Mouse (Mus musculus): ENCODE measurements around the gene Myl6. TPM values are rescaled to one million over a fixed set of nuclear protein-coding genes. Genes with fewer than 3 reads are reported as not detected.

The Myl6 gene
- polyA plus RNA-seq, 1 experiment from 2014 or later = 1,001 TPM

DNA sequence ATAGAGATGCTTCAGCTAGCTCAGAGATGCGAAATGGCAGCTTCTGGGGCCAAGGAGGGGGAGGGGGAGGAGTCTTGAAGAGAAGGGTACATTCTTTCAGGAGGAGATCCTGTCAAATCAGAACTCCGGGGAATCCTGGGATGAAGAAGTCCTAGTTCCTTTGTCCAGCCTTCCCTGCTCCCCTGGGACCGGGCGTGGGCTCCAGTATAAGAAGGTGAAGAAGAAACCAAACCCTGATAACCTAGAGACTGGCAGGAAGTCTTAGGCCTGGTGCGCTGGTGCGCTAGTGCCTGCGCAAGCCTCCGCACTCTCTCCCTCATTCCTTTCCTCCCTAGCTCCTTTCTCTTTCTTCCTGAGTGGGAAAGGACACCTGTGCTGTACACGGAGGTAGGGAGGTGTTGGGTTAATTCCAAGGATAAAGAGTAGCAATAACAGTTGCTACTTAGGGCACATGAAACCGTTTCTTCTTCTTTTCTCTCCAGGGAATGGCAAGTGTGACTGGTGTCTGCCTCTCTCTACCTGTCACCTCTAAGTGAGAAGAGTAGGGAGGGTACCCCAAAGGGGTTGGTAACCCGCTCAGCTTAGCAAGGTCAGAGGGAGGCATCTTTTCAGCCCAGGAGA is 30.3 kb upstream of the Myl6 start:
- H3K9me3 ChIP-seq = no peaks in the 10 kb centered on the region
- 0 out of 2 replicates have a peak overlapping the region, but pooled peaks have one; percentile 84 for H3K27ac ChIP-seq
- peaks cover 19% of the 10 kb centered on the region for H3K4me1 ChIP-seq
- H3K27me3 ChIP-seq = peaks cover 28% of the 10 kb centered on the region
- H3K4me3 ChIP-seq = peak overlapping the region; percentile 86
- peak overlapping the region; percentile 98 for H3K4me2 ChIP-seq
- H3K36me3 ChIP-seq = peaks cover 32% of the 10 kb centered on the region
- WGBS = 8% methylated on average over 11 of the region's 11 CpGs
- H3K9ac ChIP-seq = peak overlapping the region; percentile 82
- no peak for ATAC-seq (ENCODE audit: insufficient number of reproducible peaks, insufficient read depth, low FRiP score, low TSS enrichment, low read depth)

DNA sequence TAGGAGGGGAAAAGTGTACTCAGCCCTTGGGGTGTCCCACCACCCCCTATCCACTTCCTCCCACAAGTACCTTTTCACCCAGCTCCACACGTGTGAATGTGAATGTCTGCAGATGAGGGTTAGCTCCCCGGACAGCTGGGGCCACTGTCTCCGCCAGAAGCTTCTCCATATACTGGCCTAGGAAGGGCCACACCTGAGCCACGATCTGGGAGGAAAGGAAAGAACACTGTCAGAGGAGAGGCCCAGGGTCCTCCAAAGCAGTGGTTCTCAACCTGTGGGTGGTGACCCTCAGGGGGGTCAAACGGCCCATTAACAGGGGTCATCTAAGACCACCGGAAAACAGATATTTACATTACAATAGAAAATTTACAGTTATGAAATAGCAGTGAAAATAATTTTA is 28.4 kb upstream of the Myl6 start:
- H3K27me3 ChIP-seq = peaks cover 41% of the 10 kb centered on the region
- ATAC-seq (ENCODE audit: insufficient number of reproducible peaks, insufficient read depth, low FRiP score, low TSS enrichment, low read depth) = no peak
- H3K36me3 ChIP-seq = peaks cover 43% of the 10 kb centered on the region
- no peak overlapping the region for H3K27ac ChIP-seq
- H3K4me1 ChIP-seq = peaks cover 21% of the 10 kb centered on the region
- WGBS = 76% methylated on average over 6 of the region's 6 CpGs
- H3K9ac ChIP-seq = no peak overlapping the region
- H3K4me3 ChIP-seq = no peak overlapping the region
- H3K9me3 ChIP-seq = no peaks in the 10 kb centered on the region
- H3K4me2 ChIP-seq = no peak overlapping the region

- H3K27me3 ChIP-seq = peaks cover 54% of the 10 kb centered on the region
- no peak for ATAC-seq (ENCODE audit: insufficient number of reproducible peaks, insufficient read depth, low FRiP score, low TSS enrichment, low read depth)
- WGBS = 82% methylated on average over 16 of the region's 16 CpGs
Observed at GRCm38 (mm10) chr10:128520591-128520990, 26.6 kb upstream of the Myl6 start.

DNA sequence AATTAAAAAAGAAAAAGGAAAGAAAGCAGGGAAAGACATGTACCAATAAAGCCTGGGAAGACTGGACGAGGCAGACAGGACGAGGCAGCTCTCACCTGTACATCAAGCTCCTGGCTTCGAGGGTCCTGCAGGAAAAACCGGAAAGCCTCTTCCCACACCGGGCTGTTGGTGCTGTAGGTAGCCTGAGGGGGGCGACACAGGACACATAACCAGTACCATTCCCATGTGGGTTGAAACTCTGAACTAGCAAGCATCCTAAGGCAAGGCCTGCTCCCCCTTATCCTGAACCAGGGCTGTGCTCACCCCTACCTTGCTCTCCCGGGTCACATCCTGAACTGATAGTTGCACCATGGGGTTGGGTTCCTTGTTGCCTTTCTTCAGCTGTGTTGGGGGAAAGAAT is 24.9 kb upstream of the Myl6 start:
- Histone ChIP-seq H3K27ac (no peak overlapping the region), H3K4me2 (no peak overlapping the region), H3K9me3 (no peaks in the 10 kb centered on the region), H3K27me3 (peaks cover 48% of the 10 kb centered on the region), H3K9ac (no peak overlapping the region), H3K4me3 (no peak overlapping the region), H3K36me3 (peaks cover 63% of the 10 kb centered on the region), H3K4me1 (peaks cover 10% of the 10 kb centered on the region)
- 74% methylated on average over 7 of the region's 7 CpGs for WGBS
- ATAC-seq (ENCODE audit: insufficient number of reproducible peaks, insufficient read depth, low FRiP score, low TSS enrichment, low read depth) = no peak

More at GRCm38 (mm10) chr10:128520591-128520990, 26.6 kb upstream of the Myl6 start:
- H3K4me2 ChIP-seq = no peak overlapping the region
- no peak overlapping the region for H3K27ac ChIP-seq
- H3K36me3 ChIP-seq = peaks cover 56% of the 10 kb centered on the region
- H3K9me3 ChIP-seq = no peaks in the 10 kb centered on the region
- H3K9ac ChIP-seq = no peak overlapping the region
- peaks cover 22% of the 10 kb centered on the region for H3K4me1 ChIP-seq
- no peak overlapping the region for H3K4me3 ChIP-seq

DNA sequence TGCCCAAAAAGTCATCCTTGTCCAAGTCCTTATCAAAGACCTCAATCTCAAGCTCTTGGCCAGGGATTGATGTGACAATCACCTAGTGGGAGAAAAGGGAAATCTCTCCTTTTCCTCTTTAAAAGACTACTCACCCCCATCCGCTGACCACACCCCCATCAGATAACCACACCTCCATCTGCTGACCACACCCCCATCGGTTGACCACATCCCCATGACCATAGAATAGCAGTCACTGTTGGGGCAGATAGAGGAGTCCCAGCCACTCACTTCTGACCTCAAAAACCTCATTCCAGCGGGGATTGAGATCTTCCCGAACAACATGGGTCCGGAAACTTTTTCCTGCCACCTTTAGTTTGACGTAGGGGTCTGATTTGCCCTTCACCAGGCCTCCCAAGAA is 22.7 kb upstream of the Myl6 start:
- Histone ChIP-seq H3K27me3 (peaks cover 36% of the 10 kb centered on the region), H3K4me3 (no peak overlapping the region), H3K36me3 (peaks cover 64% of the 10 kb centered on the region), H3K9me3 (no peaks in the 10 kb centered on the region), H3K4me1 (peaks cover 9% of the 10 kb centered on the region; the same call in 1 of the 2 replicates), H3K4me2 (no peak overlapping the region), H3K9ac (no peak overlapping the region), H3K27ac (no peak overlapping the region)
- no peak for ATAC-seq (ENCODE audit: insufficient number of reproducible peaks, insufficient read depth, low FRiP score, low TSS enrichment, low read depth)
- WGBS = 27% methylated on average over 6 of the region's 6 CpGs

- no peaks in the 10 kb centered on the region for H3K9me3 ChIP-seq
- no peak overlapping the region for H3K9ac ChIP-seq
- WGBS = 13% methylated on average over 20 of the region's 20 CpGs
- H3K27me3 ChIP-seq = peaks cover 36% of the 10 kb centered on the region
- H3K4me3 ChIP-seq = 0 out of 2 replicates have a peak overlapping the region, but pooled peaks have one; percentile 11
- H3K27ac ChIP-seq = no peak overlapping the region
- peak overlapping the region; percentile 45 for H3K4me2 ChIP-seq
- H3K4me1 ChIP-seq = peaks cover 9% of the 10 kb centered on the region; the same call in 1 of the 2 replicates
- H3K36me3 ChIP-seq = peaks cover 64% of the 10 kb centered on the region
- ATAC-seq (ENCODE audit: insufficient number of reproducible peaks, insufficient read depth, low FRiP score, low TSS enrichment, low read depth) = peak; percentile 52; the same call in 1 of the 2 replicates
Observed at GRCm38 (mm10) chr10:128516029-128516428, 22.1 kb upstream of the Myl6 start.

DNA sequence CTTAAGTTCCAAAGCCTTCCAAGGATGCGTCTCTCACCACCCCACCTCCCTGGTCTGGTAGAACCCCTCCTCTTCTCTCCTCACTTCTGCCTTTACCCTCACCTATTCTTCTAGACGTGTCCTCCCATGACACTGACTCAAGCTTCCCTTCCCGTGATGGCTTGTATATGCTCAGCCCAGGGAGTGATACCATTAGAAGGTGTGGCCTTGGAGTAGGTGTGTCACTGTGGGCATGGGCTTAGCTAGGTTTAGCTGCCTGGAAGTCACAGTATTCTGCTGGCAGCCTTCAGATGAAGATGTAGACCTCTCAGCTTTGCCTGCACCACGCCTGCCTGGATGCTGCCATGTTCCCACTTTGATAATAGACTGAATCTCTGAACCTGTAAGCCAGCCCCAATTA is 21.1 kb upstream of the Myl6 start:
- WGBS = 82% methylated on average over 4 of the region's 4 CpGs
- peaks cover 36% of the 10 kb centered on the region for H3K27me3 ChIP-seq
- no peak overlapping the region for H3K9ac ChIP-seq
- no peaks in the 10 kb centered on the region for H3K9me3 ChIP-seq
- H3K4me3 ChIP-seq = no peak overlapping the region
- peaks cover 62% of the 10 kb centered on the region for H3K36me3 ChIP-seq
- no peak overlapping the region for H3K4me2 ChIP-seq
- H3K27ac ChIP-seq = no peak overlapping the region
- peaks cover 9% of the 10 kb centered on the region; the same call in 1 of the 2 replicates for H3K4me1 ChIP-seq
- no peak for ATAC-seq (ENCODE audit: insufficient number of reproducible peaks, insufficient read depth, low FRiP score, low TSS enrichment, low read depth)

DNA sequence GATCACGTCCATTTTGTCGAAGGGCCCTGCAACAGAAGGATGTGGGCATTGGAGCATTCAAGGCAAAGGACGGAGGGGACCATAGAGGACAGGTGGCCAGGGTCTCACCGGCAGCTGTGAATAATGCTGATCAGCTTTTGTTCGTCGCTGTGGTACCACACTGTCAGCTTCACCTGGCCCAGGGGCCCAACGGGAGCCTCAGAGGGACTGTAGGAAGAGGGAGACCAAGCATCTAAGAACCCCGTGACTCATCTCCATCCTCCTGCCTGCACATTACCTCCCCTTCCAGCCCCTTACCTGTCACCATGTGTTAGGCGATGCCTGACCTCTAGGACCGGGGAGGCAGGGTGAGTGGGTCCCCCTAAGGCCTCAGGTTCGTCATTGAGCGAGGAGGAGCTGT is 17.8 kb upstream of the Myl6 start:
- no peak overlapping the region for H3K27ac ChIP-seq
- ATAC-seq (ENCODE audit: insufficient number of reproducible peaks, insufficient read depth, low FRiP score, low TSS enrichment, low read depth) = no peak
- peaks cover 14% of the 10 kb centered on the region for H3K27me3 ChIP-seq
- 0 out of 2 replicates have a peak overlapping the region, but pooled peaks have one; percentile 22 for H3K9ac ChIP-seq
- 0 out of 2 replicates have a peak, but pooled peaks cover 5% of the 10 kb centered on the region for H3K4me1 ChIP-seq
- peaks cover 48% of the 10 kb centered on the region for H3K36me3 ChIP-seq
- no peak overlapping the region for H3K4me3 ChIP-seq
- no peak overlapping the region for H3K4me2 ChIP-seq
- no peaks in the 10 kb centered on the region for H3K9me3 ChIP-seq
- WGBS = 80% methylated on average over 12 of the region's 12 CpGs

DNA sequence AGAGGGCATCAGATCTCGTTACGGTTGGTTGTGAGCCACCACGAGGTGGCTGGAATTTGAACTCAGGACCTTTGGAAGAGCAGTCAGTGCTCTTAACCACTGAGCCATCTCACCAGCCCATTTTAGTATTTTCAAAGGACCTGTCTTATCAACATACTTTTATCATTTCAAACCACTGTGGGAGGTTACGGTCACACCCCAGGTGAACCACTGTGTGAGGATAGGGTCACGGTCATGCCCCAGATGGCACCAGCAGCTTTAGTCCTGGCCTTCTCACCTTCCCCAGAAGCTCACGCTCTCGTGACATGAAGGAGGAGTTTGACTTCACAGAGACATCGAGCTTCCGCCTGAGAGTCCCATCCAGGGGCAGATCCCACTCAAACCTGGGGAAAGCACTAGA is 17.2 kb upstream of the Myl6 start:
- Histone ChIP-seq H3K27ac (no peak overlapping the region), H3K9me3 (no peaks in the 10 kb centered on the region), H3K27me3 (peaks cover 9% of the 10 kb centered on the region), H3K9ac (no peak overlapping the region), H3K36me3 (peaks cover 45% of the 10 kb centered on the region), H3K4me3 (no peak overlapping the region), H3K4me2 (no peak overlapping the region), H3K4me1 (0 out of 2 replicates have a peak, but pooled peaks cover 4% of the 10 kb centered on the region)
- WGBS = 89% methylated on average over 9 of the region's 9 CpGs
- ATAC-seq (ENCODE audit: insufficient number of reproducible peaks, insufficient read depth, low FRiP score, low TSS enrichment, low read depth) = no peak

- Histone ChIP-seq H3K36me3 (peaks cover 37% of the 10 kb centered on the region), H3K27ac (no peak overlapping the region), H3K9me3 (no peaks in the 10 kb centered on the region), H3K27me3 (no peaks in the 10 kb centered on the region), H3K9ac (no peak overlapping the region), H3K4me1 (no peaks in the 10 kb centered on the region), H3K4me3 (no peak overlapping the region), H3K4me2 (no peak overlapping the region)
- no peak for ATAC-seq (ENCODE audit: insufficient number of reproducible peaks, insufficient read depth, low FRiP score, low TSS enrichment, low read depth)
- WGBS = 87% methylated on average over 11 of the region's 11 CpGs
Observed at GRCm38 (mm10) chr10:128510301-128510700, 16.4 kb upstream of the Myl6 start.

DNA sequence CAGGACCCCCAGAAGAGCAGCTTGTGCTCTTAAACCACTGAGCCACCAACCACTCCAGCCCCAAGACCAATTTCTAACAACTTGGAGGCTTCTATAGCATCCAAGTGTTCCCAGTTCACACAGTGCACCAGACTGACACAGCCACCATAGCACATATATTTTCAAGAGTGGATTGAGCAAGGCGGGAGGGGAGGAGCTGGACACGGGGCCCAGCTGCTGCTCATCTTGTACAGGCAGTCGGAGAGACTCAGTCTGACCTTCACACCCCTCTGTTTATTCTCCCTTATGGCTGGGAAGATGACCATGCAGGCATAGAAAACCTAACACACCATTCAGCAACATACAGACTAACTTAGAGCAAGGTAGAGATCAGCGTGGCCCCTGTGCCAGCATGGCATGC is 15.9 kb upstream of the Myl6 start:
- no peak; the same call in 1 of the 2 replicates for ATAC-seq (ENCODE audit: insufficient number of reproducible peaks, insufficient read depth, low FRiP score, low TSS enrichment, low read depth)
- no peaks in the 10 kb centered on the region; the same call in 1 of the 2 replicates for H3K4me1 ChIP-seq
- no peaks in the 10 kb centered on the region for H3K27me3 ChIP-seq
- H3K4me3 ChIP-seq = no peak overlapping the region
- H3K9me3 ChIP-seq = no peaks in the 10 kb centered on the region
- H3K4me2 ChIP-seq = no peak overlapping the region
- no peak overlapping the region for H3K27ac ChIP-seq
- peaks cover 33% of the 10 kb centered on the region for H3K36me3 ChIP-seq
- H3K9ac ChIP-seq = no peak overlapping the region
- WGBS = 69% methylated on average over 4 of the region's 4 CpGs

- Histone ChIP-seq H3K27ac (no peak overlapping the region), H3K9me3 (no peaks in the 10 kb centered on the region), H3K4me1 (no peaks in the 10 kb centered on the region; the same call in 1 of the 2 replicates), H3K36me3 (peaks cover 32% of the 10 kb centered on the region), H3K9ac (no peak overlapping the region), H3K4me3 (no peak overlapping the region), H3K4me2 (no peak overlapping the region), H3K27me3 (no peaks in the 10 kb centered on the region)
- WGBS = 81% methylated on average over 9 of the region's 9 CpGs
- no peak for ATAC-seq (ENCODE audit: insufficient number of reproducible peaks, insufficient read depth, low FRiP score, low TSS enrichment, low read depth)
Observed at GRCm38 (mm10) chr10:128509203-128509602, 15.3 kb upstream of the Myl6 start.
